Mouse (Mus musculus): ENCODE data around the gene Birc6.
"Not testable (repeated sequence)": the region's sequence is repeated elsewhere in the genome, so short reads cannot be mapped to it uniquely, and the experiment has no call there.

Gene Birc6

GRCm38 (mm10) chr17:74564151-74564550, 36.1 kb downstream of the Birc6 start:
- DNase-seq = no peak

DNA sequence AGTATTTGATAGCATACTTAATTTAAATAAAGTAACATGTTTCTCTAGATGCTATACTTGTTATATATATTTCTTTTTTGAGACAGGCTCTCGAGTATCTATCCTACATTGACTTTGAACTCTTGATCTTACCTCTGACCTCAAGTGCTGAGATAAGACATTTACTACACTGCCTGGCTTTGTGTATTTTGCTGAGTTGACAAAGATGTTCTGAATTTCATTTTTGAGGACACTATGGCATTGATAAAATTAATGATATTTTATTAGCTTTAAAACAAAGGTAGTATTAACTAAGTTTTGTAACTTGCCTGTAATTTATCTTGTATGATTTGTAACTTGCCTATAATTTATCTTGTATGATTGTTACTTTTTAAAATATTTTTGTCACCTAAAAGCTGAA, 41.1 kb downstream of the Birc6 start:
- no peak for DNase-seq

DNA sequence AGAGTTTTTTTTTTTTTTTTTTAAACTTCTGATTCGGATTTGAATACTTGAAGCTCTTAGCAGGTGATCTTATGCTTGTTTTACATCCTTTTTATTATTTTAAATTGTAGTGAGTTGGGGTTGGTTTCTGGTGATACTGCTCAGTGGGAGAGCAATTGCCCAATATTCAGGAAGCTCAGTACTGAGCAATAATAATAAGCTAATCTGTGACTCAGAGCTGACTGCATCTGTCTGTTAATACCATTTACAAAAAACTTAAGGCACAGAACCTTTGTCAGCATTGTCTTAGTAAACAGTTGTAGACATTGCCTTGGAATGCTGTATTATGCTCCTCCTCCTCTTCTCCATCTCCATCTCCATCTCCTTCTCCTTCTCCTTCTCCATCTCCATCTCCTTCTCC, 42.5 kb downstream of the Birc6 start:
- DNase-seq = no peak

DNA sequence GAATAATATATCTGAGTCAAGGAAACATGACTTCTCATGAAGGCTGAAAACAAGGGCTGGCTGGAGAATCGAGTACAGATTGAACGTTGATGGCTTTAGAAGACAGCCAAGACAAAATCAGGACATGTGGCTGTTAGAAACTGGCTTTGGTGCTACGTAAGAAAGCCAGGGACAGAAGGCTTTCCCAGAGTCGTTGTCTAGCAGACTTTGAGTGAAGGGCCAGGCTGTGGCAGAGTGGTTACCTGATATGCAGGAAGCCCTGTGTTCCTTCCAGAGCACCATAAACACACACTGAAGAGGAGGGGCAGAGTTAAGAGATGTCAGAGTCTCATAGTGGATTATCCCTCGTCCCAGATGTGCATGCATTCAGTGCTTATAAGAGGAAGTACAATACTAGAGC, 49.1 kb downstream of the Birc6 start:
- no peak for DNase-seq

DNA sequence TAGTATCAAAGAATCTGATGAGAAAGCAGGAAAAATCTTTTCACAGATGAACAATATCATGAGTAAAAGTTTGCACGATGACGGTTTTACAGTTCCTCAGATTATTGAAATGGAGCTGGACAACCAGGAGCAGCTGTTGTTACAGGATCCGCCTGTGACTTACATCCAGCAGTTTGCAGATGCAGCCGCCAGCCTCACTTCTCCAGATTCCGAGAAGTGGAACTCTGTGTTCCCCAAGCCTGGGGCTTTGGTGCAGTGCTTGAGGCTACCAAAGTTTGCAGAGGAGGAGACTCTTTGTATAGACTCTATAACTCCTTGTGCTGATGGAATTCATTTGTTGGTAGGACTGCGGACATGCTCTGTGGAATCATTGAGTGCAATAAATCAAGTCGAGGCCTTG, 51.5 kb downstream of the Birc6 start:
- peak; percentile 31 to 40 for DNase-seq

- no peak for DNase-seq
Measured at GRCm38 (mm10) chr17:74580738-74581137, 52.6 kb downstream of the Birc6 start.

- no peak for DNase-seq
Measured at GRCm38 (mm10) chr17:74586768-74587167, 58.7 kb downstream of the Birc6 start.

DNA sequence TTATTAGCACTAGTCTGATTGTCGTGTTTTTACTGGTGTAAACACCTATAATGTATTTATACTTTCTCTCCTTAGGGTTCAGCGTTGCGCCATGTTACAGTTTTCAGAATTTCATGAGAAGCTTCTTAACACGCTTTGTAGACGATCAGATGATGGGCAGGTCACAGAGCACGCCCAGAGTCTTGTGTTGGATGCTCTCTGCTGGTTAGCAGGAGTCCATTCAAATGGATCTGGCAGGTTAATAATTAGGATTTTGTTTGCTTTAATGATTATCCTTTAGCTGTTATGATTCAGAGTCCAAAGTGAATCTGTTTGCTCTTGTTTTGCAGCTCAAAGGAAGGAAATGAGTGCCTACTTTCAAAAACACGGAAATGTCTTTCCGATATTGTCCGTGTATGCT, 70.8 kb downstream of the Birc6 start:
- DNase-seq = peak in 1 of 2 experiments; percentile 19

DNA sequence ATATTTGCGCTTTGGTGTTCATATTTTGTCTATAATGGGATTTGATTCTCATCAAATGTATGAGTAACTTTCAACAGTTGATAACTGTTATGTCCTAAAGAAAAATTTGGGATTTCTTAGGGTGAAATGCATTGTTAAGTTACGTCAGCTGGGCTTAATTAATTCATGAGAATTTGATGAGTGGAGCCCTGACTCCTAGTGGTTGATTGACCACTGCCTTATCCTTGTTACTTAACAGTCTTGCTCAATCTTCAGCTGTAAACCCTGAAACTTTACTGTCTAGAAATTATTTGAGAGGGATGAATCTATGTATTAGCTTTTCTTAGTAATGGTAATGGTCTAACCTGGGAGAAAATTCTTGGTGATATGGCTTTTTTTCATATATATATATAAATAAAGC, 71.3 kb downstream of the Birc6 start:
- no peak for DNase-seq

DNA sequence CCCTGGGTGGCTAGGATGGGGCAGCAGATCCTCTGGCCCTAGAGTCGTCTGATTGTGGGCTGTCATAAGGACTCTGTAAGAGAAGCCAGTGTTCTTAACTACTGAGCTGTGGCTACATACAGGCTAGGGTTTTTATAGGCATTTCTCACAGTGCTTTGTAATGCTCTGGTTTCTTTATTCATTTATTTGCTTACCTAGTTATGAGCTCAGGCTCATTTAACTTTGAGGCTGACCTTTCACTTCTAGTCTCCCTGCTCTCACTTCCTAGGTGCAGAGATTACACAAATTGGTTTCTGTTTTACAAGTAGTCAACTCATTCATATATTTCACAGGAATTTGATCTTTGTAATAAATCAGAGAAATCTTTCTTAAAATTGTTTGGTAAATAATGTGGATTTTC, 73.1 kb downstream of the Birc6 start:
- DNase-seq = no peak

- DNase-seq = no peak
Measured at GRCm38 (mm10) chr17:74630798-74631197, 102.7 kb downstream of the Birc6 start.

GRCm38 (mm10) chr17:74642445-74642844, 114.3 kb downstream of the Birc6 start:
- no peak for DNase-seq

GRCm38 (mm10) chr17:74658362-74658761, 130.3 kb downstream of the Birc6 start:
- DNase-seq = no peak

DNA sequence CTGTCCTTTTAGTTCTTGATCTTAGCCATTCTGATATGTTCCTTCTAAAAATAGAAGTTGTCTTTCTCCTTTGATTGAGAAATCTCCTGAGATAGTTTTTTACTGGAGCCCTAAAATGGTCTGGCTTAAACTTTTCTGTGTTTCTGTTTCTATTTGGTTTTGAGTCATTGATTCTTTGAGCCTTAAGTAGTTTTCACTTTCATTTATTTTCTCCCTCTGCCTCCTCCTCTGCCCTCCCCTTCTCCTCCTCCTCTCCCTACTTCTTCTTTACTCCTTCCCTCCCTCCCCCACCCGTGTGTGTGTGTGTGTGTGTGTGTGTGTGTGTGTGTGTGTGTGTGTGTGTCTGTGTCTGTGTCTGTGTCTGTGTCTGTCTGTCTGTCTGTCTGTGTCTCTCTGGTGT, 139.9 kb downstream of the Birc6 start:
- DNase-seq = no peak

DNA sequence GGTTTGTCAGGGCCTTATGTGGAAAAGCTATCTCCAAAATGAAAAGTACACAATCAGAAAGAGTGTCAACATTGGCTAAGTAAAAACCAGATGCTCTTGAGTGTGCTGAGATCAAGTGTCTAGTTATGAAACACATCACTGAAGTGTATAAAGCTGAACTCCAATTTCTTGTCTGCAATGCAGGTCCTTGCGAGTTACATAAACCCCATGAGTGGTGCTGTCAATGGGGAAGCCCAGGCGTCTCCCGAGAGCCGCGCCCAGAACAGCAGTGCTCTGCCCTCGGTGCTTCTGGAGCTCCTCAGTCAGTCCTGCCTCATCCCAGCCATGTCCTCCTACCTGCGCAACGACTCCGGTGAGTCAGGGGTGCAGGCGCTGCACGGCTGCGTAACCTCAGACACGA, 141.9 kb downstream of the Birc6 start:
- DNase-seq = no peak

DNA sequence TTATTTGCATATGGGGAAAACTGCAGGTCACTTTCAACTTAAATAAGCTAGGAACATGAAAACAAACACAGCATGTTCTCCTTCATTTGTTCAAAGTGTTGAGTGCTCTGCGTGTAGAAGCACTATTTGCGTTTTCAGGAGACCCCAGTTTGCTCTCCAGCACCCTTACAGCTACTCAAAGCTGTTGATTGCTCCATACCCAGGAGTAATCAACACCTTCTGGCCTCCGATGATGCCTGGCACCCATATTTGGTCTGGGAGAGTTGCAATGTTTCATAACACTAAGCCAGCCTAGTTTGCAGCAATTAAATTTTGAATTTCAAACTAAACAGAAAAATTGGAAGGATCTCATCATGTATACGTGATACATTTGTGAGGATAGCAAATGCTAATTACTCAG, 144.4 kb downstream of the Birc6 start:
- DNase-seq = no peak

DNA sequence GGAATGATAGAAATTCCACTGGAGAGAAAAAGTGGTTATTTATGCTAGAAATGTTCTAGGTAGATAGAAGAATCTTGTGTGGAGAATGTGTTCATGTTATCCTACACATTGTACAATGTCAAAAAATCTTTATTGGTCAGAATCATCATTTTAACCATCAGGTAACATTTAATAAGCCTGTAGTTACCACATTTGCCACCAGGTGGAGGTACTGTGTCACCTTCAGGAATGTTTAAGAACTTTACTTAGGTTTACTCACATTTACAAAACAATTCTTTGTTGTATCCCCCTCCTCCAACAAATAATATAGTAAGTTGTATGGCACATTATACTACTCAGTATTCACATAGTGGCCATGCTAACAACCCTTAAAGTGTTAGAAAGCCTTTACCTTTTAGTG, 145.2 kb downstream of the Birc6 start:
- peak; percentile 27 to 29 for DNase-seq

- DNase-seq = no peak
Measured at GRCm38 (mm10) chr17:74678061-74678460, 150.0 kb downstream of the Birc6 start.

- no peak for DNase-seq
Measured at GRCm38 (mm10) chr17:74684927-74685326, 156.8 kb downstream of the Birc6 start.

GRCm38 (mm10) chr17:74688555-74688954, 160.5 kb downstream of the Birc6 start:
- DNase-seq = no peak

- DNase-seq = no peak
Measured at GRCm38 (mm10) chr17:74689406-74689805, 161.3 kb downstream of the Birc6 start.

DNA sequence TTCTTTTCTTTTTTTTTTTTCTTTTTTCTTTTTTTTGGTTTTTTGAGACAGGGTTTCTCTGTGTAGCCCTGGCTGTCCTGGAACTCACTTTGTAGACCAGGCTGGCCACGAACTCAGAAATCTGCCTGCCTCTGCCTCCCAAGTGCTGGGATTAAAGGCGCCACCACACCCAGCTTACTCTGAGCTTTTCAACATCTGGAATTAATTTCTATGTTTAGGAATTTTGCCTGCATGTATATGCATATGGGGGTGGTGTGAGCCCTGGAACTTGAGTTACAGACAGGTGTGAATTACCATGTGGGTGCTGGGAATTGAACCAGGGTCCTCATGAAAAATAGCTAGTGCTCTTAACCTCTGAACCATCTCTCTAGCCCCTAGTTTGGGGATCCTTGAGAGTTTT, 173.6 kb downstream of the Birc6 start:
- not testable (repeated sequence) for DNase-seq

GRCm38 (mm10) chr17:74705480-74705879, 177.4 kb downstream of the Birc6 start:
- DNase-seq = no peak

DNA sequence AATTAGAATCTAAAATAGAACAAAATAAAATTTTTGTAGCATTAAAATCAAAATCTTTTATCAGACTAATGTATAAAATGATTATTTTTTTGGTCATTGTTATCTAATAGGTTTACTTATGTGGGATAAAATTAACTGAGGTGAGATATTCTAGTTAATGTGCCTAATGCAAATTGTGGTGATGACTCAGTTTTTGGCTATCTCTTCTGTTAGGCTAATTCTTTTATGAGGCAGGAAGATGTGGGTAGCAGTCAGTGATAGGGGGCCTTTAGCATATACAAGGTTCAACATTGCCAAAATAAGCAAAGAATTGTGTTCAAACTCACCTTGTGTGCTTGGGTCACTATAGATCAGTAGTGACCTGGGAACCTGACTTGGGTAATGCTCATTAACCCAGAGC, 178.5 kb downstream of the Birc6 start:
- DNase-seq = no peak

DNA sequence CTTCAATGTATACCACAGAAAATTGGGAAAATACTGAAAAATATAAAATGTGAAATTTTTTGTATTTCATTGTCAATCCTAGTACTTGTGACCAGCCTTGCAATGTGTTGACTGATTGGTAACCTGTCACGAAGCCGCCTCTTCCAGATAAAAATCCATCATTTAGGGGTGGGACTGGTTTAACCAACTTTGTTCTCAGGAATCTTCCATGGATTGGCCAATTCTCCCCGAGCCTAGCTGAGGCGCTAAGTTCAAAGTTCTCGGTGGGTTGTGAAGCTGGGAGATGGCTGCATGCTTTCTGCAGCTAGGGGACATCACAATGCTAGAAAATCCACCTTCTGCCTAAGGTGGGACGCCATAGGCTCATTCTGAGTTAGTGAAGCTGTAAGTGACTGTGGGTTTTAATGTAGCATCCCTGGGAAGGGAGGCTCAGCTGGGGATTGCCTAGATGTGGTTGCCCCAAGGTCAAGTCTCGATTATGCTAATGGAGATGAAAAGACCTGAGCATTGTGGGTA, 179.6 kb downstream of the Birc6 start:
- DNase-seq = no peak

GRCm38 (mm10) chr17:74710731-74711130, 182.6 kb downstream of the Birc6 start:
- no peak for DNase-seq

Measured in kidney, postnatal 4 days (tissue).